Mouse (Mus musculus) midbrain, postnatal 0 days (tissue): ENCODE measurements at regions not wholly inside any gene's neighbourhood (a gene's known extent, or its start where the extent isn't known, plus 50 kb on each side); places are given as distances from the start of the nearest gene placed in this dataset.

Experiments
- ATAC-seq: fragments of 200-750 bp; cut with Nextera tagmentation; 2 replicates; pipeline ENCODE4 v1.8.0; 2017; ENCODE audit warnings: moderate number of reproducible peaks, mild to moderate bottlenecking, moderate TSS enrichment, moderate library complexity; ENCODE audit not compliant: low FRiP score
- DNase-seq: peaks from one replicate; pipeline ENCODE4 v3.0.0-alpha.2; 2015; ENCODE audit warnings: low spot score
- H3K27ac ChIP-seq: fragments of 300-500 bp; sonication (generic); 2 replicates; pipeline ENCODE4 v1.5.1; 2014; ENCODE audit warnings: low read depth, mild to moderate bottlenecking, low read length, mixed read lengths
- H3K27me3 ChIP-seq: fragments of 300-500 bp; sonication (generic); 2 replicates; pipeline ENCODE4 v1.6.1; 2014; ENCODE audit warnings: low read length, control low read depth, mixed read lengths; ENCODE audit not compliant: insufficient read depth
- H3K36me3 ChIP-seq: fragments of 300-500 bp; sonication (generic); 2 replicates; pipeline ENCODE4 v1.6.1; 2014; ENCODE audit warnings: low read length, control low read depth, mixed read lengths; ENCODE audit not compliant: insufficient read depth
- H3K4me1 ChIP-seq: fragments of 300-500 bp; sonication (generic); 2 replicates; pipeline ENCODE4 v1.6.1; 2014; ENCODE audit warnings: mild to moderate bottlenecking, control low read depth, antibody characterized with exemption, low read length, mixed read lengths; ENCODE audit not compliant: insufficient read depth
- H3K4me2 ChIP-seq: fragments of 300-500 bp; sonication (generic); 2 replicates; pipeline ENCODE4 v1.6.1; 2014; ENCODE audit warnings: low read depth, mild to moderate bottlenecking, low read length, mixed read lengths; ENCODE audit not compliant: poor library complexity, severe bottlenecking
- H3K4me3 ChIP-seq: fragments of 300-500 bp; sonication (generic); 2 replicates; pipeline ENCODE4 v1.5.1; 2014; ENCODE audit warnings: low read depth, mild to moderate bottlenecking, low read length, moderate library complexity
- H3K9ac ChIP-seq: fragments of 300-500 bp; sonication (generic); replicated peaks from 2 replicates; pipeline ENCODE4 v1.6.1; 2014; ENCODE audit warnings: mild to moderate bottlenecking, low read length, moderate library complexity, mixed read lengths; ENCODE audit not compliant: poor library complexity, severe bottlenecking
- H3K9me3 ChIP-seq: fragments of 300-500 bp; sonication (generic); 2 replicates; pipeline ENCODE4 v1.6.1; 2016; ENCODE audit warnings: low read length, control low read depth
- CTCF ChIP-seq: IDR thresholded peaks from 2 replicates; pipeline ENCODE4 v1.5.1; 2016; ENCODE audit warnings: antibody characterized with exemption, mild to moderate bottlenecking
- WGBS: fragments of 180-500 bp; shearing (Covaris S2); extraction: QIAGEN DNeasy Blood & Tissue Kit; methylation state at CpG from one replicate; pipeline ENCODE4 v1.1.7; 2014; 5-methylcytosine and 5-hydroxymethylcytosine counted together

DNA sequence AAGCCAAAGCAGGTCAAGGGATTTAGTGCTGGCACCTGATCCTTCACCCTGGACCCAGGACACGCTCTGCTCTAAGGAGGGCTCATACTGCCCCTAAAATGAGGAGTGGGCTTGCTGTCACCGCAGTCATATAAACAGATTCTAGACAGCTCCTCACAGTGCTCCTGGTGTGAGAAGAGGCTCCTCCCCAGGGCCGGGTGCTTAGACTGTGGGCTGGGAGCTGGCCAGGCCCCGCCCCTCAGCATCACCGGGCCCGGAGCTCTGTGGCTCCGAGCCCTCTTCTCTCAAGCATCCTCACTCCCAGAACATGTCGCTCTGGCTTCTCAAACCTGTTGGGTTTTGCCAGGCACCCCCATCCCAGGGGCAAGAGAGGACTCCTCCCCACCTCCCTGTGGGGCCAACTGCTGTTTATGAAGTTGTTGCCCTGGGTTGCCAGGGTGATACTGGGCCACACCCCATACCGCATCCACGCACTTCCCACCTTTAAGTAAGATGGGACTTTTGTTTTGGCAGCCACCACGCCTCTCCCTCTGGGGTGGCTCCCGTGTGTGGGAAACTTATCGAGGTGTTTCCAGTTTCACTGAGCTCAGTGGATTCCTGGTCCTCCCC is 156.2 kb downstream of the Mn1 start:
- Histone ChIP-seq H3K4me3 (no peak overlapping the region), H3K36me3 (no peaks in the 10 kb centered on the region), H3K27ac (no peak overlapping the region), H3K27me3 (no peaks in the 10 kb centered on the region), H3K4me1 (no peaks in the 10 kb centered on the region), H3K9me3 (no peaks in the 10 kb centered on the region), H3K9ac (no peak overlapping the region), H3K4me2 (no peak overlapping the region)
- ATAC-seq = peak; percentile 15; the same call in 1 of the 2 replicates
- no peak for DNase-seq
- no peak for TF ChIP-seq CTCF
- WGBS = 37% methylated on average over 13 of the region's 13 CpGs

DNA sequence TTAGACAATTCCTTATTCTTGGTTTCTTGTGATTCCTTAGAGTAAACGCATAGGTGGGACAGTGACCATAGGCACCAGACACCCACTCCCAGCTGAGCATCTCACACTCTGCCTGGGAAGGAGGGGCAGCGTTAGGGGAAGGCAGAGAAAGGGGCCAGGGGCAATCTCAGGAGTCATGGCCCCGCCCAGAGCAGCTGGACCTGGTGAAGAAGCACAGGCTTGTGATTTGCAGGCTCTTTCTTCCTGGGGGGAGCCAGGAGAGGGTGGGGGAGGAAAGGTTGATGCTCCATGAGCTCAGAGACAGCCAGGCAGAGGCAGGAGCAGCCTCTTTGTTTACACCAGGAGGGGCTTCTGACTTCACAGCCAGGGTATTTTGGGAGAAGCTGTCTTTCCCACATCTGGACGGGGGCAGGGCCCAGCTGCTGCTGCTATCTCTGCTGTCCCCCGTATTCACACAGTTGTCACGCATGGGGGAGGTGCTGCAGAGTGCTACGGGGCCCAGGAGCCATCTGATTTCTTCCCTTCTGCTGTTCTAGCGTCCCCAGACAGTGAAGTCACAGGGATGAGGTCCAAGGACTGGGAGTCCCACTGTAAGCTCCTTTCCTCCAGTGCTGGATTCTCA is 157.2 kb downstream of the Mn1 start:
- ATAC-seq = no peak
- H3K9ac ChIP-seq = no peak overlapping the region
- TF ChIP-seq CTCF = no peak
- H3K4me1 ChIP-seq = peaks cover 7% of the 10 kb centered on the region; the same call in 1 of the 2 replicates
- H3K36me3 ChIP-seq = no peaks in the 10 kb centered on the region
- no peak overlapping the region for H3K27ac ChIP-seq
- H3K27me3 ChIP-seq = no peaks in the 10 kb centered on the region
- DNase-seq = no peak
- no peak overlapping the region for H3K4me2 ChIP-seq
- WGBS = 37% methylated on average over 8 of the region's 8 CpGs
- no peak overlapping the region for H3K4me3 ChIP-seq
- no peaks in the 10 kb centered on the region for H3K9me3 ChIP-seq

DNA sequence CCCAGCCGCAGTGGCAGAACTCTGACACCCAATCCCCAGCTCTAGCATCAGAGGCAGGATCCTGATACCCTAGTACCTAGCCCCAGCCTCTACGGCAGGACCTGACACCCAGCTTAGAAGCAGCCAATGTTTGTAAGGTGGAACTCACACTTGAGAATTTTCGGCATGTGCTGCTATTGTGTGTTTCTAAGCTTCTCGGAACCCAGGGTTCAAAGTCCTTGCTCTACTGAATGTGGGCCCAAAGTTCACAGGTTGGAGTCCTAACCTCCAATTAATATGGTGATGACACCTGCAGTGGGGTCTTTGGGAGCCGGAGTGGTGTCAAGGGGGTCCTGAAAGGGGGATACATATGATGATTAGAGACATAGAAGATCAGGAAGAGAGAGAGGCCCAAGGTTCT is 158.2 kb downstream of the Mn1 start:
- ATAC-seq (no peak), DNase-seq (no peak)
- Histone ChIP-seq H3K4me1 (peaks cover 8% of the 10 kb centered on the region; the same call in 1 of the 2 replicates), H3K9me3 (no peaks in the 10 kb centered on the region), H3K4me2 (no peak overlapping the region), H3K27ac (no peak overlapping the region), H3K27me3 (no peaks in the 10 kb centered on the region), H3K4me3 (no peak overlapping the region), H3K36me3 (no peaks in the 10 kb centered on the region), H3K9ac (no peak overlapping the region)
- TF ChIP-seq CTCF = no peak
- 94% methylated on average over 5 of the region's 5 CpGs for WGBS

DNA sequence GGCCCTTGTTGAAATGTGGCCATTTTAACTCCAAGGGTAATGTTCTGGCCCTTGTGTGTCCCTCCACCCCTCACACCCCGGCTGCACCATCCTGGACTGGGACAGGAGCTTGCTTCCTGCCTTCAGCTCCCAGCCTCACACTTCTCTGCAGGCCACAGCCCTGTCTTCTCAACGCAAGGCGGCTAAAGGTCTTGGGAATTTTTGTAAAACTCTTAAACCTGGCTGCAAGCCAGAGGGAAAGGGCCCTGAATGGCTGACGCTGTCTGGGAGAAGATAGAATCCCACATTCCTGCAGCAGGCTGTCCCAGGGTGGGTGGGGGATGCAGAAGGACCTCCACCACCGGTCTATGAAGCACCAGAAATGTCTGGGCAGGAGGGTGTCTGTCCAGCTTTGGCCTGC is 156.3 kb upstream of the Gm26897 start:
- WGBS = 26% methylated on average over 5 of the region's 5 CpGs
- Histone ChIP-seq H3K27me3 (no peaks in the 10 kb centered on the region), H3K36me3 (no peaks in the 10 kb centered on the region), H3K4me2 (no peak overlapping the region), H3K4me3 (no peak overlapping the region), H3K9me3 (no peaks in the 10 kb centered on the region), H3K4me1 (peaks cover 21% of the 10 kb centered on the region), H3K9ac (no peak overlapping the region), H3K27ac (no peak overlapping the region)
- TF ChIP-seq CTCF = no peak
- DNase-seq (no peak), ATAC-seq (no peak)

DNA sequence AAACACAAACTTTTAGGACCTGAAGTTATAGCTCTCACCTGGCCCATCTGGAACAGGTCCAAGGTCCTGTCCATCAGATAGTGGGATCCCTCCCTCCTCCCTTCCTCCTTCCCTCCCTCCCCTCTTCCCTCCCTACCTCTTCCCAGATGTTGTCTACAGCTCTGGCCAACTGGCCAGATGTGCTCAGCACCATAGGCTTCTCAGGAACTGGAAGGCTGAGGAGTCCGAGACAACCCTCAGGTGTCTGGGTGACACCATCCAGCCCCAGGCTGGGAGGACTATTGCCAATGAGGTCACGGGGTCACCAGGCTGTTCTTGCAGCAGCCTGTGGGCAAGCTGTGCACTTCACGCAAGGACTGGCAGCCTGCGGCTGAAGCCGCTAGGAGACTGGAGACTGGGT is 155.6 kb upstream of the Gm26897 start:
- H3K9me3 ChIP-seq = no peaks in the 10 kb centered on the region
- H3K4me3 ChIP-seq = no peak overlapping the region
- H3K27ac ChIP-seq = no peak overlapping the region
- no peak overlapping the region for H3K9ac ChIP-seq
- no peak for TF ChIP-seq CTCF
- ATAC-seq (no peak), DNase-seq (no peak)
- no peak overlapping the region for H3K4me2 ChIP-seq
- H3K27me3 ChIP-seq = no peaks in the 10 kb centered on the region
- no peaks in the 10 kb centered on the region for H3K36me3 ChIP-seq
- WGBS = 57% methylated on average over 5 of the region's 5 CpGs
- peaks cover 21% of the 10 kb centered on the region for H3K4me1 ChIP-seq

DNA sequence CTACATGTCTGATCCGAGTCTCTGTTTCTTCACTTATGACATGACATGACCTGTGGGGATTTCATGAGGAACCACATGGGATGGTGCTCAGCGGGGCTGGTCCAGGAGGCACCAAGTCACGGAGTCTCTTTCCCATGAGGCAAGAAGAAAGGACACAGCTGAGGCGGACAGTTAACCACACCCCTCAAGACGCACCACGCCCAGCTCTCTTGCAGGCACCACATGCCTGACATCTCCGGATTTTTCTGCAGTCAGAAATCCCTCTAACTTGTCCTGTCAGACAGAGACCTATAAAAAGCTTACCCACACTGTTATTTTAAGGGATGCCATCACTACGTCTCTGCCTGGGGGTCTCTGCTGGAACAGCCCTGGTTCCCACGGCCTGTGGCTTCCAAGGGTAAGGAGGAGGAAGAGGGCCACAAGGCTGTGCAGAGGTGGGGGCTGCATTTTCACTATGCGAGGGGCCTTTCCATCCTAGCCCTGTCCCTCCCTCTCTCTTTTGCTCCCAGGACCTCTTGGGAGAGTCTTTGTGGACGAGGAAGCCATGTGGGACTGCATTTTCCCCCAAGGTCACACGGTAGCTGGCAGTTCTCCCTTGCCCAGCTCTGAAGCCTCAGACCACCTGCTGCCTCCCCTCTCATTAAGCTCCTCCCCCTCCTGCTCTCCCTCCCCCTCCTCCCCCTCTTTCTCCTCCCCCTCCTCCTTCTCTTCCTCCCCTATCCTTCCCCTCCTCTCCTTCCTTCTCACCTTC is 154.6 kb upstream of the Gm26897 start:
- 25% methylated on average over 12 of the region's 12 CpGs for whole genome bisulfite sequencing
- Histone ChIP-seq H3K4me3 (no peak overlapping the region), H3K27me3 (no peaks in the 10 kb centered on the region), H3K9me3 (no peaks in the 10 kb centered on the region), H3K4me2 (no peak overlapping the region), H3K4me1 (peaks cover 21% of the 10 kb centered on the region), H3K36me3 (no peaks in the 10 kb centered on the region), H3K27ac (no peak overlapping the region), H3K9ac (no peak overlapping the region)
- no peak for ATAC-seq
- no peak for TF ChIP-seq CTCF
- DNase-seq = no peak
